Comparison of ENCODE assay signal across 12 mouse cellular contexts in genomic region chr11:11833100-11833499, GRCm38 (mm10). TPM values are rescaled to one million over a fixed set of nuclear protein-coding genes. Genes with fewer than 3 reads are reported as not detected.
DNase-seq lines count a peak whose midpoint lies in the region; ATAC-seq lines count a peak whose summit lies in the region.
"Had no signal": no experiment of that assay in that cellular context is flagged by ENCODE, and none has a peak within 500 bp of the region (broad histone marks: within the 10 kb centered on the region; RNA-seq: fewer than 3 reads in every experiment).

No protein-coding gene starts in this region.

- no peaks in the 10 kb centered on the region for H3K9me3 ChIP-seq in heart, embryonic 15.5 days (replicated peaks)
- H3K9me3 ChIP-seq in midbrain, embryonic 11.5 days (ENCODE audit: control insufficient read depth, low read length) = no peaks in the 10 kb centered on the region
- H3K9me3 ChIP-seq in midbrain, embryonic 16.5 days (replicated peaks; ENCODE audit: control insufficient read depth, low read length, poor library complexity, severe bottlenecking) = no peaks in the 10 kb centered on the region
- no peaks in the 10 kb centered on the region for H3K9me3 ChIP-seq in intestine, embryonic 16.5 days (ENCODE audit: control insufficient read depth, low read length)
- H3K9me3 ChIP-seq: hindbrain, embryonic 15.5 days had no signal

- intact Hi-C loops in heart, postnatal 10 days (cut with DNase I) = no loop called here

- peaks cover 83% of the 10 kb centered on the region for H3K4me1 ChIP-seq in heart, embryonic 15.5 days (replicated peaks)
- H3K4me1 ChIP-seq in midbrain, embryonic 11.5 days (ENCODE audit: control insufficient read depth, insufficient read depth, low read length) = peaks cover 50% of the 10 kb centered on the region
- peaks cover 5% of the 10 kb centered on the region; the same call in 1 of the 2 replicates for H3K4me1 ChIP-seq in midbrain, embryonic 16.5 days (ENCODE audit: control insufficient read depth, insufficient read depth, low read length)
- peaks cover 61% of the 10 kb centered on the region for H3K4me1 ChIP-seq in intestine, embryonic 16.5 days (ENCODE audit: control insufficient read depth, insufficient read depth, low read length)

- H3K27me3 ChIP-seq in heart, embryonic 15.5 days = no peaks in the 10 kb centered on the region
- no peaks in the 10 kb centered on the region for H3K27me3 ChIP-seq in midbrain, embryonic 11.5 days (ENCODE audit: control insufficient read depth, insufficient read depth, low read length)
- H3K27me3 ChIP-seq in midbrain, embryonic 16.5 days (ENCODE audit: control insufficient read depth, insufficient read depth, low read depth, low read length) = no peaks in the 10 kb centered on the region; the same call in 1 of the 2 replicates
- no peaks in the 10 kb centered on the region for H3K27me3 ChIP-seq in intestine, embryonic 16.5 days (replicated peaks; ENCODE audit: control insufficient read depth, insufficient read depth, low read length)
- H3K27me3 ChIP-seq: hindbrain, embryonic 15.5 days had no signal

- peak overlapping the region; percentile 93 for H3K27ac ChIP-seq in heart, embryonic 15.5 days
- H3K27ac ChIP-seq in midbrain, embryonic 11.5 days (ENCODE audit: low read depth, low read length) = peak overlapping the region; percentile 41; the same call in 1 of the 2 replicates
- H3K27ac ChIP-seq in midbrain, embryonic 16.5 days (ENCODE audit: low read length) = no peak overlapping the region
- peak overlapping the region; percentile 71 for H3K27ac ChIP-seq in intestine, embryonic 16.5 days (ENCODE audit: low read length)
- H3K27ac ChIP-seq: hindbrain, embryonic 15.5 days had no signal

- H3K9ac ChIP-seq in heart, embryonic 15.5 days = no peak overlapping the region
- H3K9ac ChIP-seq in midbrain, embryonic 11.5 days (ENCODE audit: low read length) = no peak overlapping the region; the same call in 1 of the 2 replicates
- H3K9ac ChIP-seq in midbrain, embryonic 16.5 days (ENCODE audit: low read depth, low read length) = no peak overlapping the region
- H3K9ac ChIP-seq in intestine, embryonic 16.5 days (ENCODE audit: low read depth, low read length) = no peak overlapping the region
- H3K9ac ChIP-seq: hindbrain, embryonic 15.5 days; liver, embryonic 14.5 days had no signal

- H3K36me3 ChIP-seq in heart, embryonic 15.5 days = no peaks in the 10 kb centered on the region
- H3K36me3 ChIP-seq in midbrain, embryonic 11.5 days (ENCODE audit: control insufficient read depth, insufficient read depth, low read length) = no peaks in the 10 kb centered on the region
- H3K36me3 ChIP-seq in midbrain, embryonic 16.5 days (ENCODE audit: control insufficient read depth, insufficient read depth, low read length) = no peaks in the 10 kb centered on the region
- no peaks in the 10 kb centered on the region for H3K36me3 ChIP-seq in intestine, embryonic 16.5 days (ENCODE audit: control insufficient read depth, insufficient read depth, low read length)
- H3K36me3 ChIP-seq: G1E; hindbrain, embryonic 15.5 days had no signal

- no peak overlapping the region for H3K4me2 ChIP-seq in heart, embryonic 15.5 days
- no peak overlapping the region for H3K4me2 ChIP-seq in midbrain, embryonic 11.5 days
- H3K4me2 ChIP-seq in midbrain, embryonic 16.5 days (ENCODE audit: low read length) = no peak overlapping the region
- H3K4me2 ChIP-seq in intestine, embryonic 16.5 days (ENCODE audit: low read depth, low read length) = no peak overlapping the region
- H3K4me2 ChIP-seq: hindbrain, embryonic 15.5 days had no signal

- no peak for DNase-seq in heart, postnatal 10 days
- DNase-seq in midbrain, embryonic 11.5 days (ENCODE audit: low spot score, missing footprints) = no peak
- DNase-seq in yolk sac, embryonic 10.5 days (ENCODE audit: low spot score) = peak; percentile 56
- no peak for DNase-seq in adrenal gland, postnatal 25 days
- DNase-seq in cerebellum, postnatal 4 days (ENCODE audit: low spot score in 2 of 2) = no peak
- DNase-seq: cerebellum, postnatal 14 days had no signal

- WGBS in heart, embryonic 15.5 days = 44% methylated on average over 8 of the region's 8 CpGs
- 44% methylated on average over 8 of the region's 8 CpGs for WGBS in midbrain, embryonic 11.5 days
- 58% methylated on average over 8 of the region's 8 CpGs for WGBS in midbrain, embryonic 16.5 days
- 40% methylated on average over 8 of the region's 8 CpGs for WGBS in intestine, embryonic 16.5 days

- no peak for ATAC-seq in heart, embryonic 15.5 days (replicated peaks; ENCODE audit: insufficient number of reproducible peaks, insufficient read depth, low FRiP score, low read depth)
- ATAC-seq in midbrain, embryonic 11.5 days (ENCODE audit: low FRiP score) = no peak
- no peak for ATAC-seq in midbrain, embryonic 16.5 days
- no peak for ATAC-seq in intestine, embryonic 16.5 days

- no peak overlapping the region for H3K4me3 ChIP-seq in heart, embryonic 15.5 days
- no peak overlapping the region for H3K4me3 ChIP-seq in midbrain, embryonic 11.5 days (ENCODE audit: low read depth, low read length)
- H3K4me3 ChIP-seq in midbrain, embryonic 16.5 days (ENCODE audit: low read depth, low read length) = no peak overlapping the region
- no peak overlapping the region for H3K4me3 ChIP-seq in intestine, embryonic 16.5 days (ENCODE audit: low read length)
- H3K4me3 ChIP-seq: hindbrain, embryonic 15.5 days had no signal

RNA-seq across cellular contexts. Expression of gene Fignl1, which starts 24.3 kb away (rescaled TPM):
- 42.5 and 45.8 TPM in 2 replicates for polyA plus RNA-seq in heart, embryonic 15.5 days (2015; fragmentation: Nextera tagmentation; extraction: Ambion mirVana)
- 1 to 10 TPM; 5.6 to 6.7 TPM for total RNA-seq in heart, postnatal 10 days (2021)
- 99.1 and 109 TPM in 2 replicates for polyA plus RNA-seq in midbrain, embryonic 11.5 days (2014; fragmentation: Nextera tagmentation; extraction: Ambion mirVana)
- polyA plus RNA-seq in midbrain, embryonic 16.5 days (2015; fragmentation: Nextera tagmentation; extraction: Ambion mirVana) = 7.1 and 8.7 TPM in 2 replicates
- polyA plus RNA-seq in intestine, embryonic 16.5 days (2015; fragmentation: Nextera tagmentation; extraction: Ambion mirVana) = 38.1 and 40.4 TPM in 2 replicates
- 7.2 and 7.5 TPM in 2 replicates for total RNA-seq in adrenal gland, postnatal 25 days (2021)
